Mouse (Mus musculus) MEL (cell line): ENCODE measurements at regions not wholly inside any gene's neighbourhood (a gene's known extent, or its start where the extent isn't known, plus 50 kb on each side); places are given as distances from the start of the nearest gene placed in this dataset.

Experiments
- DNase-seq: peaks from one replicate; pipeline ENCODE4 v3.0.0; 2011; ENCODE audit warnings: low read depth, low spot score
- H3K27ac ChIP-seq: 2 replicates; pipeline ENCODE4 v1.5.1; 2012; ENCODE audit warnings: low read depth, mild to moderate bottlenecking, control low read depth, low read length, moderate library complexity; ENCODE audit not compliant: control insufficient read depth
- H3K27me3 ChIP-seq, 2 experiments: fragments of 150-350 bp in 1 of 2; sonication (generic) in 1 of 2; 2 replicates each; pipeline ENCODE4 v1.6.1; 2012; ENCODE audit warnings: low read length in 2 of 2, mild to moderate bottlenecking in 2 of 2, improper control_type of control experiment in 1 of 2, moderate library complexity in 1 of 2; ENCODE audit not compliant: insufficient read depth in 2 of 2, control insufficient read depth in 1 of 2
- H3K36me3 ChIP-seq, 2 experiments: 2 replicates each; pipeline ENCODE4 v1.6.1; 2012 to 2014; ENCODE audit warnings: low read length in 2 of 2, improper control_type of control experiment in 1 of 2, inconsistent platforms in 1 of 2, mild to moderate bottlenecking in 1 of 2; ENCODE audit not compliant: insufficient read depth in 2 of 2, control insufficient read depth in 1 of 2
- H3K4me1 ChIP-seq, 2 experiments: fragments of 150-350 bp in 1 of 2; sonication (generic) in 1 of 2; 2 replicates each; pipeline ENCODE4 v1.6.1; 2012; ENCODE audit warnings: low read length in 2 of 2, improper control_type of control experiment in 1 of 2, mild to moderate bottlenecking in 1 of 2; ENCODE audit not compliant: insufficient read depth in 2 of 2, control insufficient read depth in 1 of 2
- H3K4me3 ChIP-seq, 2 experiments: fragments of 150-350 bp in 1 of 2; sonication (generic) in 1 of 2; 2 replicates each; pipeline ENCODE4 v1.5.1; 2012; ENCODE audit warnings: low read depth in 2 of 2, low read length in 2 of 2, mild to moderate bottlenecking in 2 of 2, moderate library complexity in 2 of 2, control low read depth in 1 of 2, improper control_type of control experiment in 1 of 2; ENCODE audit not compliant: control insufficient read depth in 1 of 2, insufficient read depth in 1 of 2
- H3K79me2 ChIP-seq: 2 replicates; pipeline ENCODE4 v1.6.1; 2012; ENCODE audit warnings: mild to moderate bottlenecking, low read length, moderate library complexity; ENCODE audit not compliant: control insufficient read depth, poor library complexity, insufficient read depth
- H3K9ac ChIP-seq: 2 replicates; pipeline ENCODE4 v1.6.1; 2012; ENCODE audit warnings: low read depth, mild to moderate bottlenecking, control low read depth, low read length, moderate library complexity; ENCODE audit not compliant: control insufficient read depth, poor library complexity, severe bottlenecking
- H3K9me3 ChIP-seq: fragments of 150-350 bp; sonication (generic); replicated peaks from 2 replicates; pipeline ENCODE4 v1.6.1; 2012; ENCODE audit warnings: mild to moderate bottlenecking, low read length, improper control_type of control experiment, moderate library complexity; ENCODE audit not compliant: insufficient read depth
- BHLHE40 ChIP-seq: IDR thresholded peaks from 2 replicates; pipeline ENCODE4 v1.6.1; 2012; ENCODE audit warnings: low read depth, mild to moderate bottlenecking, inconsistent platforms, low read length, improper control_type of control experiment, borderline replicate concordance
- CHD2 ChIP-seq: IDR thresholded peaks from 2 replicates; pipeline ENCODE4 v1.6.1; 2011; ENCODE audit warnings: low read length, improper control_type of control experiment
- CTCF ChIP-seq, 3 experiments: IDR thresholded peaks in 2 of 3; conservative IDR thresholded peaks in 1 of 3; 2 replicates each; pipeline ENCODE4 v1.5.1; 2011 to 2012; ENCODE audit warnings: low read length in 3 of 3, low read depth in 2 of 3, mild to moderate bottlenecking in 2 of 3, improper control_type of control experiment in 1 of 3, inconsistent platforms in 1 of 3, mixed read lengths in 1 of 3, moderate library complexity in 1 of 3; ENCODE audit not compliant: control insufficient read depth in 1 of 3, insufficient read depth in 1 of 3, poor library complexity in 1 of 3, severe bottlenecking in 1 of 3
- EP300 ChIP-seq, 2 experiments: IDR thresholded peaks; 2 replicates each; pipeline ENCODE4 v1.6.1; 2011; ENCODE audit warnings: improper control_type of control experiment in 2 of 2, low read length in 2 of 2, low read depth in 1 of 2, mild to moderate bottlenecking in 1 of 2
- ETS1 ChIP-seq: IDR thresholded peaks from 2 replicates; pipeline ENCODE4 v1.6.1; 2012; ENCODE audit warnings: low read depth, mild to moderate bottlenecking, inconsistent platforms, low read length, improper control_type of control experiment, moderate library complexity
- GABPA ChIP-seq: IDR thresholded peaks from 2 replicates; pipeline ENCODE4 v1.6.1; 2012; ENCODE audit warnings: low read depth, mild to moderate bottlenecking, inconsistent platforms, low read length, improper control_type of control experiment, moderate library complexity
- GATA1 ChIP-seq: IDR thresholded peaks from 2 replicates; pipeline ENCODE4 v1.6.1; 2011; ENCODE audit warnings: low read depth, low read length, improper control_type of control experiment
- HCFC1 ChIP-seq: IDR thresholded peaks from 2 replicates; pipeline ENCODE4 v1.6.1; 2012; ENCODE audit warnings: low read depth, mild to moderate bottlenecking, inconsistent platforms, low read length, improper control_type of control experiment, moderate library complexity
- KAT2A ChIP-seq: conservative IDR thresholded peaks from 2 replicates; pipeline ENCODE4 v1.6.1; 2012; ENCODE audit warnings: low read depth, low read length, improper control_type of control experiment, inconsistent platforms
- MAFK ChIP-seq: IDR thresholded peaks from 2 replicates; pipeline ENCODE4 v1.6.1; 2011; ENCODE audit warnings: low read depth, mild to moderate bottlenecking, low read length, improper control_type of control experiment, borderline replicate concordance
- MAX ChIP-seq: IDR thresholded peaks from 2 replicates; pipeline ENCODE4 v1.6.1; 2011; ENCODE audit warnings: low read length, improper control_type of control experiment
- MAZ ChIP-seq: IDR thresholded peaks from 2 replicates; pipeline ENCODE4 v1.6.1; 2012; ENCODE audit warnings: low read depth, mild to moderate bottlenecking, inconsistent platforms, low read length, improper control_type of control experiment
- MYC ChIP-seq: IDR thresholded peaks from 2 replicates; pipeline ENCODE4 v1.6.1; 2011; ENCODE audit warnings: low read depth, mild to moderate bottlenecking, low read length, improper control_type of control experiment, moderate library complexity
- NRF1 ChIP-seq: IDR thresholded peaks from 2 replicates; pipeline ENCODE4 v1.6.1; 2014; ENCODE audit warnings: low read depth, mild to moderate bottlenecking, inconsistent platforms, low read length, improper control_type of control experiment, moderate library complexity; ENCODE audit not compliant: poor library complexity, insufficient read depth, severe bottlenecking
- RAD21 ChIP-seq: IDR thresholded peaks from 2 replicates; pipeline ENCODE4 v1.6.1; 2011; ENCODE audit warnings: mild to moderate bottlenecking, low read depth, low read length, improper control_type of control experiment
- TCF12 ChIP-seq: IDR thresholded peaks from 2 replicates; pipeline ENCODE4 v1.6.1; 2014; ENCODE audit warnings: low read depth, mild to moderate bottlenecking, inconsistent platforms, low read length, improper control_type of control experiment, moderate library complexity

- H3K79me2 ChIP-seq: no peaks in the 10 kb centered on the region
- H3K4me1 ChIP-seq: no peaks in the 10 kb centered on the region
- no peak overlapping the region for H3K27ac ChIP-seq
- H3K36me3 ChIP-seq: no peaks in the 10 kb centered on the region
- no peaks in the 10 kb centered on the region for H3K9me3 ChIP-seq
- no peak for DNase-seq
- no peak overlapping the region for H3K4me3 ChIP-seq
- no peak for TF ChIP-seq TCF12
- H3K27me3 ChIP-seq: peaks cover 0 to 2% of the 10 kb centered on the region in 2 experiments; a peak in 1 of 4 replicates
- no peak overlapping the region for H3K9ac ChIP-seq
Observed at GRCm38 (mm10) chr3:103472598-103472997, 102.4 kb upstream of the Syt6 start.

GRCm38 (mm10) chr3:103473336-103473735 is 101.7 kb upstream of the Syt6 start:
- peaks cover 0 to 2% of the 10 kb centered on the region in 2 experiments; a peak in 1 of 4 replicates for H3K27me3 ChIP-seq
- no peaks in the 10 kb centered on the region for H3K79me2 ChIP-seq
- H3K9ac ChIP-seq: no peak overlapping the region
- TF ChIP-seq CHD2: no peak
- TF ChIP-seq CTCF (IDR thresholded peaks at IDR 0.05 in 2 of 3, conservative IDR thresholded peaks at IDR 0.05 in 1 of 3; ENCODE audit: control insufficient read depth in 1 of 3, insufficient read depth in 1 of 3, low read depth in 2 of 3, low read length in 3 of 3, poor library complexity in 1 of 3, severe bottlenecking in 1 of 3): no peak
- no peak for TF ChIP-seq HCFC1
- TF ChIP-seq EP300 (IDR thresholded peaks at IDR 0.05; ENCODE audit: low read depth in 1 of 2, low read length in 2 of 2): no peak
- TF ChIP-seq BHLHE40: no peak
- no peak for TF ChIP-seq GATA1
- TF ChIP-seq MAZ: no peak
- TF ChIP-seq ETS1: no peak
- no peak for TF ChIP-seq MYC
- no peak for TF ChIP-seq KAT2A
- TF ChIP-seq NRF1: no peak
- no peak for TF ChIP-seq MAX
- TF ChIP-seq, all 39 proteins: peak for 0
- Histone ChIP-seq H3K27ac (no peak overlapping the region), H3K4me3 (no peak overlapping the region), H3K4me1 (no peaks in the 10 kb centered on the region), H3K36me3 (no peaks in the 10 kb centered on the region), H3K9me3 (no peaks in the 10 kb centered on the region)
- DNase-seq: no peak

DNA sequence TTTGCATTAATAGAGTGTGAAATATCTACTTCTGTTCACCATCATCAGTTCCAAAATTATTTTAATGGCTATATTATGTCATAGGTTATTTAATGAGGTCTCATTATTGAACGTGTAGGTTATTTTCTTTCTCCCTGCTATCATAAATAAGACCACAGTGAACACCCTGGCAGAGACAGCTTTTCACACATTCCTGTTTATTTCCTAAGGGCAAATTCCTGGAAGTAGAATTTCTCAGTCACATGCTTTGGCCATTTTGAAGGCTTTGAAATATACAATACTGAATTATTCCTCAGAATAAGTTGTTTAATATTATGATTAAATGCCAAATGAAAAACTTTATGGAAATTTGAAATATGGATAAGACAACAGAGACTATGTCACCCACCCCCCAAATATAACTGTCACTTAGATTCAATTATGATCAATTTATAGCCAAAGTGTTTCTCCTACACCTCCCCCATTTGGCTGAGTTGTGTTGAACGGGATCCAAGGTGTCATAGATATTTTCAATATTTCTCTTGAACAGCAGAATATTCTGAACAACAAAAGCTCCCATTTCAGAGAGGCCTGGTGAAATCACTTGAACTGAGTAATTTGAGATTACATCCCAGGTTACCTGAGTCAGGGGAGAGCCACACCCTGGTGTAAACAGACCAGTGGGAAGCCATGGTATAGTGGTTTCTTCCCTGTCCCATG is 95.0 kb upstream of the Syt6 start:
- no peaks in the 10 kb centered on the region for H3K27me3 ChIP-seq
- TF ChIP-seq MAZ (no peak), GABPA (no peak), MAFK (no peak), RAD21 (no peak)
- H3K4me1 ChIP-seq: no peaks in the 10 kb centered on the region
- DNase-seq: no peak
- H3K9me3 ChIP-seq: no peaks in the 10 kb centered on the region
- no peaks in the 10 kb centered on the region for H3K36me3 ChIP-seq
- no peak overlapping the region for H3K9ac ChIP-seq
- H3K27ac ChIP-seq: no peak overlapping the region
- no peak overlapping the region for H3K4me3 ChIP-seq
- no peaks in the 10 kb centered on the region for H3K79me2 ChIP-seq
